Mouse (Mus musculus): Measurements from ENCODE around the gene Cmah.
"Not testable (repeated sequence)": the region's sequence is repeated elsewhere in the genome, so short reads cannot be mapped to it uniquely, and the experiment has no call there.

The Cmah gene

DNA sequence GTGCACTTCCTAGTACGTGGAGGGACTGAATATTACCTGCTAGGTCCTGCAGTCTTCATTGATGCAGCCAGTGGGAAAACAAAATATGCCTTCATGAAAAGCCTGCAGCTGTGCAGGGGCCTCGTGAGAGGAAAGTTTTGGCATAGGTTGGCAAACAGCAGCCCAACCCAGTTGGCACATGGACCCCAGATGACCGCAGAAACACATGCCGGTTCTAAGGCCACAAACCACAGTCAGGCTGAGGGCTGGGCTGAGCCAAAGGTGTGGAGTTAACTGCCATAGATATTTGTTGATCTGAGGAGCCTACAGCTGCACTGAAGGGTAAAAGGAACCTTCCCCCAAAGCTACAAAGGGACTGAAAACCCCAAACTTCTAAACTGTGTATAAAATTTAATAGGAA is 14.9 kb downstream of the Cmah start:
- no peak for DNase-seq

DNA sequence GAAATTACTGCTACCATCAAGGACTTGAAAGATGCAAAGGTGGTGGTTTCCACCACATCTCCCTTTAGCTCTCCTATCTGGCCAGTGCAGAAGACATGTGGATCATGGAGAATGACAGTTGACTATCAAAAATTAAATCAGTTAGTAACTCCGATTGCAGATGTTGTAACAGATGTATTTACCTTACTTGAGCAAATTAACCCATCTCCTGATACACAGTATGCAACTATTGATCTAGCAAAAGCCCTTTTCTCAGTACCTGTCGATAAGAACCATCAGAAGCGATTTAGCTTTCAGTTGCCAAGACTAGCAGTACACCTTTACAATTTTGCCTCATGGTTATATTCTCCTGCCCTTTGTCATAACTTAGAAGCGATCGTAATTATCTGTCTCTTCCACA is 25.8 kb downstream of the Cmah start:
- DNase-seq: no peak

GRCm38 (mm10) chr13:24354751-24355150 is 27.5 kb downstream of the Cmah start:
- DNase-seq: no peak

GRCm38 (mm10) chr13:24359181-24359580 is 32.0 kb downstream of the Cmah start:
- no peak for DNase-seq

DNA sequence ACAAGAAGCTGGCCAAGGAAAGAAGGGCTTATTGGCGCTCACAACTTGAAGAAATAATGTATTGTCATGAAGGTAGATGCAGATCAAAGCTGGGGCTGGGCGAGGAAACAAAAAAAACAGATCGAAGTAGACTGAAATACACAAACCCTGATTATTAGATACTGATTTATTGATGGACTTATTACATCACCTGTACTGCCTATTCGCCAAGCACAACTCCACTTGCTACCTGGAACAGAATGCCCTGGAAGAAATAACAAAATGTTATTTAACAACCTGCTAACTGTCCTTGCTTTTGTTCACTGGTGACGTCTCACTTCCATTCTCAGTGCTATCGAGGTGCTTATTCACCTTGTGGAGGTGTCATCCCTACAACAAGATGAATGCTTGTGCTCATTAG is 38.0 kb downstream of the Cmah start:
- no peak for DNase-seq

DNA sequence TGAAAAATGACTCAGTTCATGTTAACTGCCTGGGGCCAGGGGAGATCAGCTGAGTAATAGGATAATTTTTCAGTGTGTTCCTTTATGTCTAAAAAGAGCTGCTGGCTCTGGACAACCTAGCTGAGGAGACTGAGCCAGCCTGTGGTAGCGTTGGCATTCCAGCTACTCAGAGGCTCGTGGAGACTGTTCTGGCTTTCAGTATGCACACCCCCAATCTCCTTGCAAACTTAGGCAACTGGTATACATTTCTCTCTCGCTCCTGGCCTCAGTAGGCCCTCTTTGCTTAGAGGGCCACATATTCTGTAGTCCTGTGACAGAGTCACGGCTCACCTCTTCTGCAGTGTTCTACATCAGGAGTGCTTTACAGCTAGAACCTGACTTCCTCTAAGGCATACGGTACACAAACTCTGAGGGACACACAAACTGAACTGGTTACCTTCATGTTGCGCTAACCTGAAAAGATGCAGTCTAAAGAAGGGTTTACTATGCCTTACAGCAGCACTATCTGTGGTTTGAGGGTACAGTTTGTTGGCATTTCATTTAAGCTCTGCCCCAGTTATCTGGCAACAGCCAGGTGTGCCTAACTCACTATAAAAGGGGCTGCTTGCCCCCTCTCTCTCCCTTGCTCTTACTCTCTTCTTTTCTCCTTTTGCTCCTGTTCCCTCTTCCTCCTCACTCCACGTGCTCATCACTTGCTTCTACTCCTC is 45.8 kb downstream of the Cmah start:
- no peak for DNase-seq

GRCm38 (mm10) chr13:24374606-24375005 is 47.4 kb downstream of the Cmah start:
- not testable (repeated sequence) for DNase-seq

DNA sequence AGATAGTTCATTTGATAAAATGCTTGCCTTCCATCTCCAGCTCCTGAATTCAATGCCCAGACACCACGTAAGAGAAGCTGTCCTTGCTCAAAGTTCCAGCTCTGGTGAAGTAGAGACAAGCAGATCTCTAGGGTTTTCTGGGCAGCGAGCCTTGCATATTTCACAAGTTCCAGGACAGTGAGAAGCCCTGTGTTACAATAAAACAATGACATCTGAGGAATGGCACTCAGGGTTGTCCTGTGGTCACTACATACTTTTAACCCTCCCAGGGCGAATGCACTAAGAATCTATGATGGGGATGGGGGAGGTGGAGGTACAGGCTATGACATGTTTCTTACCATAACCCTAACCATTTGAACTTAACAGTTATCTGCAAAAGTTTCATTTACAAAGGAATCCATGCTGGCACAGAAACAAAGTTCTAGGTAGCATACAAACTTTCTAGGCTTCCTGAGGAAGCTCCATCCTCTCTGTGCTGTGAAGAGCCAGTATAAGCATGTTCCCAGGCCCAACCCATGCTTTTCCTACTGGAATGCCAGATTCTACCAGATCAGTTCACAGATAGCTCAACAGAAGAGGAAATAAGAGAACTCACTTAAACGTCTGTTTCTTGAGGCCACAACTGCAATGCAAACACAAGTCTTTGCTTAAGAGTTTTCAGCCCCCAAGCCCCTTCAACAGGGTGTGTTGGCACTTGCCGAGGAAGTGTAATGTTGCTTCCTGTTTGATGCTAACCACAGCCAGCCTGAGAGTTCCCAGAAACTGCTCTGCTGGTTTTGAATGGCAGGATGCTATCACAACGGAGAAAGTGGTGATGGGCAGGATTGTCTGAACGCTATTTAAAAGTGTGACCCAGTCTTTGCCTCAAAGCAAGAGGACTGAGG is 48.4 kb downstream of the Cmah start:
- no peak for DNase-seq

DNA sequence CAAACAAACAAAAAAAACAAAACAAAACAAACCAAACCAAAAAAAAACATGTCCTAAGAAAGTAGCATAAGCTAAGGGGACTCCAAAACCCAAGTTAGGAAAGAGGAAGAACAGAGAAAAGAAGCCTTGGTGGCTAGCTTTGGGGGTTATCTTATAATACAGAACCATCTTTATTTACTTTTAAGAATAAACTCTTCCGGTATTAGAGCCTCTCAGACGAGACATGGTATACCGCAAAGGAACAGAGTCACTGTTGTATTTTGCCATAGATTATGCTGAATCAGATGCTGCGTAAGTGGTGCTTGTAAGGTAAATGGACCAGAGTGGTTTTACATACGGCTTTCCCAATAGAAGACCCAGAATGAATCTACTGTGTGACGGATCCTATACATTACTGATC is 53.5 kb downstream of the Cmah start:
- DNase-seq: no peak

- DNase-seq: no peak
Observed at GRCm38 (mm10) chr13:24383885-24384284, 56.7 kb downstream of the Cmah start.

DNA sequence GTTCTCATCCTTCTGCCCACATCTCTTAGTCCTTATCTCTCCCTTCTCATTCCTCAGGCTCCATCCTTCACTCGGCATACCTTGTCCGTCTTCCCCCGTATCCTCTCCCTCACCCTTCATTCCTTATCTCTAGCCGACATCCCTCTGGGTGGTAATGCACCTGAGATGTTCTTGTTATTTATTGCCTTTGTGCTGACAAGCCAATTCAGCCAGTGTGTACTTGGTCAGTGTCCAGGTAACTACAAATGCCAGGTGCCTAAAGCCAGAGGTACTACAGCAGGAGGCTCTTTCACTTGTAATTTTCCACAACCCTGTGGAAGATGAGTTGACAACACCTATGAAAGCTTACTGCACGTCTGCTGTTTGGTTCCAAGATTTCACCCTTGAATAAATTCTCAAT is 64.7 kb downstream of the Cmah start:
- no peak for DNase-seq

DNA sequence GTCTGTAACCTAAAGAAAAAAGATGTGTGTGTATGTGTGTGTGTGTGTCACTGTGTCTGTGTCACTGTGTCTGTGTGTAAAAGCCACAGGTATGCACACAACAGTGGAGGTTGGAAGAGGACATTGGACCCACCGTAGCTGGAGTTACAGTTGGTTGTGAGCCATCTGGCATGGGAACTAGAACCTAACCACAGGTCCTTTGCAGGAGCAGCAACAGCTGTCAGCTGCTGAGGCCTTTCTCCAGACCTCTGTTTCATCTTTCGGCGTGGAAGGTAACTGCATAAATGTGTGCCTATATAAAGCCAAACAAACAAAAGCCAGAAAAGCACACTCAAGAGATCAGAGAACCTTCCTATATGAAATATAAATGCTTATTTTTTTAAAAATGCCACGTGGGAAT is 65.5 kb downstream of the Cmah start:
- DNase-seq: no peak

DNA sequence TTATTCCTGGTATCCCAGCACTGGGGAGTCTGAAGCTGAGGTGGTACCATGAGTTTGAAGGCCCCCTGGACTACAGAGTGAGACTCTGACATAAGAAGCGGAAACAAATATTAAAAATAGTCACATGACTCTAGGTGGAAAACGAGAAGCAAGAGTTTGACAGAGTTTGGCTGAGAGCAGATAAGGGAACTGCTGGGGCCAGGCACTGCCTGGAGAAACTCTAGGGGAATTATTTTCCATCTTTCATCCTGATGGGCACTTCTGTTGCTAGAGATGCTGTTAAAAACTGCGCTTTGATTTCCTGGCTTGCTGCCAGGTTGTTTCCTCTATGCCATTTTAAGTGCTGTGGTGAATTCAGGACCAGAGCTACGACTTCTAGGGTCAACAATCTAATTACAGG is 65.9 kb downstream of the Cmah start:
- no peak for DNase-seq

DNA sequence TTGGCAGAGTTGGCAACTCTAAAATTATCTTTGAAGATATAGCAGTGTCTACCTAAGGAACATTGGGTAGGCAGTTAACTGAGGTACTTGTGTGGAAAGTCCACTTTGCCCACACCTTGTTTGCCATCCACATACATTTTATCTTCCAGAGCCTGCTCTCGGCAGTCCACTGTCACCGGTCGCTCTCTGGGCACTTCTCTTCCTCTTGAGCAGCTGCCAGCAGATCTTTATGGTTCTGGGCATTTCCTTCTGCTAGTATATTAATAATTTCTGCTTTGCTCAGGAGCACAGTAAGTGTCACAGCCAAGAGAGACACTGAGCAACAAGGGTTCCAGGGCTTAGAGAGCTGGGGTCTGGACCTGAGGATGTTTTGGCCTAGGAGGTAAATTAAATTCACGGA is 68.6 kb downstream of the Cmah start:
- DNase-seq: no peak

- DNase-seq: no peak
Observed at GRCm38 (mm10) chr13:24397181-24397580, 70.0 kb downstream of the Cmah start.

DNA sequence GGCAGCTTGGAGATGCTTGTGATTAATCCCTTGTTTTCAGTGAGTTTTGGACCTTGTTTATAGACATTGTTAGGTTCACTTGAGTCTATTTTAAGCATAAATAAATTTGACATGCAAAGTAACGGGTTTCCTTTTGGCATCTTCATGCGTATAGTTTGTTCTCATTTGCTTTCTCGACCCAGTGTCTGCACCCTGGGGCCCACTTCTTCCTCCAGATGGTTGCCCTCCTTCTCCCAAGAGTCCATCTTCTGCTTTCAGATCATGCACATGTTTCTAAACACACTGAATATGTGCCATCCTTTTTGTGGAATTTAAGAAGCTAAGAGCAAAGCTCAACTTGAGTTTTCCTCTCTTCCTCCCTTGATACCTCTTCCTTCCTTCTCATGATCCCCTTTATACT is 71.3 kb downstream of the Cmah start:
- no peak for DNase-seq

- not testable (repeated sequence) for DNase-seq
Observed at GRCm38 (mm10) chr13:24401821-24402220, 74.6 kb downstream of the Cmah start.

GRCm38 (mm10) chr13:24403054-24403453 is 75.8 kb downstream of the Cmah start:
- no peak for DNase-seq

DNA sequence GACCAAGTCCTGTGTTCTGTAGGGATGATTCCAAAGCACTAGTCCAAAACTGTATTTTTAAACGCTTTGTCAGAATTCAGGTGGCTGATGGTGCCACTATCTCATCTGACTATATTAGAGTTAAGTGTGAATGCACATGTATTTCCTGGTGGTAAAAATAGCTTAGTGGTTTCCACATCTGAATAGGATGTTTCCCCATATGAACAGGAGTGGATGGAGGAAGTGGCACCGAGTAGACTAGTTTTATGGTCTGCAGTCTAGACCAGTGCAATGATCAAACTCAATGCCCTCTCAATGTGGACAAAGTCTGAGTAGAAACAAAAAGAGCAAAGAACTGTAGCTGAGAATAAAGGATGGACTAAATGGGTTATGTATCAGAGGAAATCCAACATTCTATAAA is 79.6 kb downstream of the Cmah start:
- DNase-seq: no peak

- DNase-seq: no peak
Observed at GRCm38 (mm10) chr13:24414635-24415206, 87.5 kb downstream of the Cmah start.

DNA sequence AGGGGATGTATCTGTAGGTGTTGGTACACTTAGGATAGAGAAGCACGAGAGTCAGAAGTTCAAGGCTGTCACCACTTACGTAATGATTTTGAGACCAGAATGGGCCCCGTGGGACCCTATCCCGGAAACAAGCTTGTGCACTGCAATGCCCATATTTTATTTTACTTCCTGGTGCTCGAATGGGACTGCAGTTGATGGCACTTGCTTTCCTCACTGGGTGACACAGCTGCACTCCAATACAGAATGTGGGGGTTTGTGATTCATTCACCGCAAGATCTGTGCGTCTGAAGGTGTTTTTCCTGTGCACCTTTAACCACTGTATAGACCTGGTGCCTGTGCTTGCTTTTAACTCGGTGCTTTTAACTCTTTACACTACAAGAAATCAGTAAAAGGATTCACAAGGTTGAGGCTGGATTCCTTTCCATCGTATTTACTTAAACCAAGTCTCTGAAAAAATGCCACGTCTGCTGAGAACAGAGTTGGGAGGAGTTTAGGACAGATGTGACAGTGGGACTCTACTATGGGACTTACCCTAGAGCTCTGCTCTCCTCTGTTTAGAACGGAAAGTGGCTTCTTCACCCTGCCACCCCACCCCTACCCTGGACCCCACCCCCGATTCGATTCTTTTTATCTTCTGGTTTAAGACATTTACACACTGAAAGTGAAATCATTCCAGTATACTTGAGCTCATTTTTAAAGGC is 88.5 kb downstream of the Cmah start:
- DNase-seq: no peak

DNA sequence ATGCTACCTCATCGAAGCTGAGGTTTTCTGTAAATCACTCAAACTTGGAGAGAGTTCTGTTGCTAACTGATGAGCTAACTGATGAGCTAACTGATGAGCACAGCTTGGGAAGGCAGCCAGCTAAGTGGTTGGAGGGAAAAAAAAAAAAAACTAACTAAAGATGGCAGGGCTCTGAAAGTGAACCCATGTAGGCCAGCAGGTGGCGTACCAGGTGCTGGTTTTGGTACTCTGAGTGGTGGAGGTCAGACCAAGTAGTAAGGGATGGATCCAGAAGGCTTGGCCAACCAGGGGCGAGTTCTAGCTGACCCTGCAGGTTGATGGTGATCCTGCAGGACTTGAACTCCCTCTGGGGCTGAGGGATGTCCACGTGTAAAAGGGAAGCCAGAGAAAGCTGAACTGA is 89.2 kb downstream of the Cmah start:
- DNase-seq: peak; percentile 34

- DNase-seq: no peak
Observed at GRCm38 (mm10) chr13:24418024-24418423, 90.8 kb downstream of the Cmah start.

All from right cerebral cortex, postnatal 14 days (tissue).